8 mouse cellular contexts compared by ENCODE assay signal in genomic region chr1:182539023-182539940, GRCm38 (mm10). TPM values are rescaled to one million over a fixed set of nuclear protein-coding genes. Genes with fewer than 3 reads are reported as not detected.
DNase-seq lines count a peak whose midpoint lies in the region; ATAC-seq and TF ChIP-seq lines count a peak whose summit lies in the region.

No protein-coding gene starts in this region.

- DNase-seq in MEL-GATA-1-ER (ENCODE audit: extremely low read depth, low read depth) = peak; percentile 76
- DNase-seq in cerebellum, adult 18-20 months = peak; percentile 76 to 78
- peak; percentile 95 for DNase-seq in forebrain, postnatal 0 days
- DNase-seq in layer of hippocampus, adult 8-10 months (ENCODE audit: low spot score in 2 of 2) = peak; percentile 77 to 79
- peak; percentile 50 for DNase-seq in lung, adult 2 months
- peak; percentile 60 for DNase-seq in thymus, adult 2 months

- peak overlapping the region; percentile 63 for H3K9ac ChIP-seq in forebrain, postnatal 0 days
- H3K9ac ChIP-seq in neural tube, embryonic 15.5 days (replicated peaks) = peak overlapping the region; percentile 54

- peak; percentile 97 for ATAC-seq in forebrain, postnatal 0 days
- ATAC-seq in hematopoietic stem cell, adult 5-6 weeks (replicated peaks in 1 of 2; ENCODE audit: insufficient read depth in 1 of 2, low FRiP score in 2 of 2, low TSS enrichment in 1 of 2, low read depth in 1 of 2, poor library complexity in 2 of 2, severe bottlenecking in 2 of 2) = peak; percentile 78 to 88; a peak in 3 of 4 replicates
- peak; percentile 89 for ATAC-seq in neural tube, embryonic 15.5 days (ENCODE audit: low FRiP score)

- H3K27me3 ChIP-seq in forebrain, postnatal 0 days (ENCODE audit: insufficient read depth, low read length) = no peaks in the 10 kb centered on the region
- 0 out of 2 replicates have a peak, but pooled peaks cover 5% of the 10 kb centered on the region for H3K27me3 ChIP-seq in neural tube, embryonic 15.5 days (replicated peaks)
- H3K27me3 ChIP-seq in thymus, adult 2 months (ENCODE audit: control insufficient read depth, insufficient read depth, low read length) = no peaks in the 10 kb centered on the region

- no peaks in the 10 kb centered on the region for H3K4me1 ChIP-seq in forebrain, postnatal 0 days (ENCODE audit: insufficient read depth)
- H3K4me1 ChIP-seq in lung, adult 2 months (ENCODE audit: control insufficient read depth, insufficient read depth, low read length) = no peaks in the 10 kb centered on the region; the same call in 1 of the 2 replicates
- peaks cover 5% of the 10 kb centered on the region for H3K4me1 ChIP-seq in neural tube, embryonic 15.5 days
- peaks cover 5% of the 10 kb centered on the region for H3K4me1 ChIP-seq in thymus, adult 2 months (replicated peaks; ENCODE audit: control insufficient read depth, insufficient read depth, low read length)

- 16% methylated on average over 9 of the region's 9 CpGs for WGBS in forebrain, postnatal 0 days
- WGBS in lung, adult 2 months = 19% methylated on average over 9 of the region's 9 CpGs
- 19% methylated on average over 9 of the region's 9 CpGs for WGBS in neural tube, embryonic 15.5 days
- WGBS in thymus, adult 2 months = 23% methylated on average over 9 of the region's 9 CpGs

- peak overlapping the region; percentile 64 for H3K4me2 ChIP-seq in forebrain, postnatal 0 days (ENCODE audit: low read depth)
- H3K4me2 ChIP-seq in neural tube, embryonic 15.5 days = peak overlapping the region; percentile 70

- H3K9me3 ChIP-seq in forebrain, postnatal 0 days (ENCODE audit: low read length) = no peaks in the 10 kb centered on the region
- no peaks in the 10 kb centered on the region for H3K9me3 ChIP-seq in neural tube, embryonic 15.5 days (replicated peaks)

- TF ChIP-seq CTCF in forebrain, postnatal 0 days (IDR thresholded peaks at IDR 0.05; ENCODE audit: low read depth) = peak; percentile 76
- peak; percentile 61 for TF ChIP-seq CTCF in lung, adult 2 months (IDR thresholded peaks at IDR 0.05; ENCODE audit: insufficient read depth, low read length)
- TF ChIP-seq CTCF in thymus, adult 2 months (IDR thresholded peaks at IDR 0.05; ENCODE audit: borderline replicate concordance, control insufficient read depth, extremely low read depth, insufficient read depth, low read length, poor library complexity) = no peak

- H3K27ac ChIP-seq in forebrain, postnatal 0 days (ENCODE audit: low read depth, low read length) = peak overlapping the region; percentile 81
- H3K27ac ChIP-seq in neural tube, embryonic 15.5 days (replicated peaks) = peak overlapping the region; percentile 83
- H3K27ac ChIP-seq in thymus, adult 2 months (ENCODE audit: control insufficient read depth, insufficient read depth, low read length) = no peak overlapping the region

- H3K4me3 ChIP-seq in forebrain, postnatal 0 days (ENCODE audit: low read depth, low read length) = peak overlapping the region; percentile 44
- H3K4me3 ChIP-seq in lung, adult 2 months (replicated peaks; ENCODE audit: extremely low read depth, low read depth, low read length) = peak overlapping the region; percentile 58
- H3K4me3 ChIP-seq in neural tube, embryonic 15.5 days (replicated peaks) = peak overlapping the region; percentile 43
- peak overlapping the region; percentile 23; the same call in 1 of the 2 replicates for H3K4me3 ChIP-seq in thymus, adult 2 months (ENCODE audit: control insufficient read depth, insufficient read depth, low read length)

- no peaks in the 10 kb centered on the region for H3K36me3 ChIP-seq in forebrain, postnatal 0 days (ENCODE audit: insufficient read depth)
- no peaks in the 10 kb centered on the region for H3K36me3 ChIP-seq in neural tube, embryonic 15.5 days
- H3K36me3 ChIP-seq in thymus, adult 2 months (ENCODE audit: control insufficient read depth, insufficient read depth, low read length) = no peaks in the 10 kb centered on the region

- TF ChIP-seq POLR2A in lung, adult 2 months (IDR thresholded peaks at IDR 0.05; ENCODE audit: borderline replicate concordance, extremely low read depth, low read depth, low read length) = no peak
- no peak for TF ChIP-seq POLR2A in thymus, adult 2 months (IDR thresholded peaks at IDR 0.05; ENCODE audit: control insufficient read depth, extremely low read depth, insufficient read depth, low read length, poor library complexity)

RNA-seq across cellular contexts. Expression of gene Capn2, which starts 21.9 kb away (rescaled TPM):
- 73.6 and 76.3 TPM in 2 replicates for total RNA-seq in forebrain, postnatal 0 days (2014; rRNA removed)
- 52.2 and 67.5 TPM in 2 replicates for polyA plus RNA-seq in forebrain, postnatal 0 days (2015; fragmentation: Nextera tagmentation; extraction: Ambion mirVana)
- total RNA-seq in hematopoietic stem cell, adult 5-6 weeks (2017) = 45.6 and 60.3 TPM in 2 replicates
- total RNA-seq in layer of hippocampus, adult 8-10 months (2022) = 10 to 100 TPM; 68.8 to 72.9 (median 71.6) TPM
- polyA plus RNA-seq in lung, adult 2 months (2012; rRNA removed) = 69.0 and 71.5 TPM in 2 replicates
- 95.3 and 98.9 TPM in 2 replicates for polyA plus RNA-seq in neural tube, embryonic 15.5 days (2015; fragmentation: Nextera tagmentation; extraction: Ambion mirVana)
- polyA plus RNA-seq in thymus, adult 2 months (2012; rRNA removed) = 19.4 and 23.3 TPM in 2 replicates

RNA-seq across cellular contexts. Expression of gene Capn8, which starts 25.5 kb away (rescaled TPM):
- total RNA-seq in forebrain, postnatal 0 days (2014; rRNA removed) = not detected in 2 replicates
- polyA plus RNA-seq in forebrain, postnatal 0 days (2015; fragmentation: Nextera tagmentation; extraction: Ambion mirVana) = 0.12 TPM in 1 of 2 replicates, not detected in the other
- not detected in 2 replicates for total RNA-seq in hematopoietic stem cell, adult 5-6 weeks (2017)
- not detected for total RNA-seq in layer of hippocampus, adult 8-10 months (2022)
- 0.26 TPM in 2 replicates for polyA plus RNA-seq in lung, adult 2 months (2012; rRNA removed)
- 0.08 and 0.28 TPM in 2 replicates for polyA plus RNA-seq in neural tube, embryonic 15.5 days (2015; fragmentation: Nextera tagmentation; extraction: Ambion mirVana)
- polyA plus RNA-seq in thymus, adult 2 months (2012; rRNA removed) = 0.08 and 0.12 TPM in 2 replicates
